In the genomic region with DNA sequence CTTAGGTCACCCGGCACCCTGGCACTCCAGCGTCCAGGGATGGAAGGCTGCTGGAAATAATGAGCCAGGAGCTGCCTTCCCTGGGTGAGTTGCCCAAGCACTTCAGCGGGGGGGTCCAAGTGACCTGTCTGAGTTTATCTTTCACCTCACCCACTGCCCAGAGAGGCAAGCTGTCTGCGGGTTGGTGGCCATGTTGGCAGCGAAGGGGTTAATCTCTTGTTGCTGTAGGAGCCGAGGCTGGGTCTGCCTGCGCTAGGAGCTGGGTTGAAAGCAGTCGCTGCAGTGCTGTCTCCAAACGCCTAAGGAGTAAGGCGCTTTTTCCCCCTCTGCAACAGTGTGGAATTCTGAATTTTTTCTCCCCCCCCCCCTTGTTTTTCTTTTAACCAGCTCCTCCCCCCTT, we compare ENCODE assay signal across 8 mouse cellular contexts.
DNase-seq lines count a peak whose midpoint lies in the region; ATAC-seq lines count a peak whose summit lies in the region.
"Had no signal": no experiment of that assay in that cellular context is flagged by ENCODE, and none has a peak within 500 bp of the region (broad histone marks: within the 10 kb centered on the region; RNA-seq: fewer than 3 reads in every experiment).

No protein-coding gene starts in this region.

- no peaks in the 10 kb centered on the region for H3K9me3 ChIP-seq in forebrain, embryonic 16.5 days (ENCODE audit: control insufficient read depth, low read length)
- H3K9me3 ChIP-seq in neural tube, embryonic 13.5 days = no peaks in the 10 kb centered on the region
- H3K9me3 ChIP-seq: megakaryocyte, embryonic 14.5 days had no signal

- peak overlapping the region; percentile 35 for H3K4me3 ChIP-seq in forebrain, embryonic 16.5 days (replicated peaks; ENCODE audit: low read length)
- H3K4me3 ChIP-seq in neural tube, embryonic 13.5 days = peak overlapping the region; percentile 45
- H3K4me3 ChIP-seq: megakaryocyte, embryonic 14.5 days had no signal

- intact Hi-C loops in left cerebral cortex, postnatal 14 days (cut with DNase I) = loop anchor here (5.0 to 10.0 kb wide), 2 partner anchors 116 to 253 kb away; no protein-coding TSS in a partner anchor

- peak overlapping the region; percentile 6; the same call in 1 of the 2 replicates for H3K9ac ChIP-seq in forebrain, embryonic 16.5 days (replicated peaks; ENCODE audit: low read depth, low read length)
- peak overlapping the region; percentile 67 for H3K9ac ChIP-seq in neural tube, embryonic 13.5 days

- peak overlapping the region; percentile 82 for H3K4me2 ChIP-seq in forebrain, embryonic 16.5 days (ENCODE audit: low read length)
- H3K4me2 ChIP-seq in neural tube, embryonic 13.5 days = peak overlapping the region; percentile 65

- no peaks in the 10 kb centered on the region for H3K36me3 ChIP-seq in forebrain, embryonic 16.5 days (ENCODE audit: control insufficient read depth, insufficient read depth)
- no peaks in the 10 kb centered on the region for H3K36me3 ChIP-seq in neural tube, embryonic 13.5 days

- H3K27me3 ChIP-seq in forebrain, embryonic 16.5 days (replicated peaks; ENCODE audit: control insufficient read depth, insufficient read depth, low read length) = no peaks in the 10 kb centered on the region
- peaks cover 3% of the 10 kb centered on the region; the same call in 1 of the 2 replicates for H3K27me3 ChIP-seq in neural tube, embryonic 13.5 days
- H3K27me3 ChIP-seq: megakaryocyte, embryonic 14.5 days had no signal

- WGBS in forebrain, embryonic 16.5 days = 19% methylated on average over 10 of the region's 10 CpGs
- 27% methylated on average over 10 of the region's 10 CpGs for WGBS in neural tube, embryonic 13.5 days

- H3K27ac ChIP-seq in forebrain, embryonic 16.5 days (ENCODE audit: low read length) = no peak overlapping the region
- H3K27ac ChIP-seq in neural tube, embryonic 13.5 days (replicated peaks) = peak overlapping the region; percentile 7; the same call in 1 of the 2 replicates

- DNase-seq in Muller cell, postnatal 12 days (ENCODE audit: inconsistent ontology term) = peak; percentile 5
- DNase-seq in cerebellum, adult 11-12 months = peak; percentile 65
- peak; percentile 82 to 91 for DNase-seq in left cerebral cortex, postnatal 14 days (ENCODE audit: low spot score in 2 of 2)
- no peak for DNase-seq in spleen, postnatal 4 days (ENCODE audit: low spot score in 2 of 2)
- DNase-seq in lung, postnatal 36 days = no peak

- H3K4me1 ChIP-seq in forebrain, embryonic 16.5 days (replicated peaks; ENCODE audit: control insufficient read depth, insufficient read depth, low read length) = peaks cover 29% of the 10 kb centered on the region
- H3K4me1 ChIP-seq in neural tube, embryonic 13.5 days (replicated peaks) = peaks cover 30% of the 10 kb centered on the region

- ATAC-seq in forebrain, embryonic 16.5 days = peak; percentile 76
- peak; percentile 59 for ATAC-seq in neural tube, embryonic 13.5 days (ENCODE audit: low read depth)

Comparison
In these comparisons a context has a peak if more than half of its experiments do, and no peak if none do; other contexts are left out.
1. DNase-seq: peak in Muller cell, postnatal 12 days (single experiment), cerebellum, adult 11-12 months (single experiment) and left cerebral cortex, postnatal 14 days (2 of 2); none in spleen, postnatal 4 days (0 of 2) and lung, postnatal 36 days (single experiment).